Mouse (Mus musculus): Measurements from ENCODE around the gene Cnbp.

Cnbp gene

DNA sequence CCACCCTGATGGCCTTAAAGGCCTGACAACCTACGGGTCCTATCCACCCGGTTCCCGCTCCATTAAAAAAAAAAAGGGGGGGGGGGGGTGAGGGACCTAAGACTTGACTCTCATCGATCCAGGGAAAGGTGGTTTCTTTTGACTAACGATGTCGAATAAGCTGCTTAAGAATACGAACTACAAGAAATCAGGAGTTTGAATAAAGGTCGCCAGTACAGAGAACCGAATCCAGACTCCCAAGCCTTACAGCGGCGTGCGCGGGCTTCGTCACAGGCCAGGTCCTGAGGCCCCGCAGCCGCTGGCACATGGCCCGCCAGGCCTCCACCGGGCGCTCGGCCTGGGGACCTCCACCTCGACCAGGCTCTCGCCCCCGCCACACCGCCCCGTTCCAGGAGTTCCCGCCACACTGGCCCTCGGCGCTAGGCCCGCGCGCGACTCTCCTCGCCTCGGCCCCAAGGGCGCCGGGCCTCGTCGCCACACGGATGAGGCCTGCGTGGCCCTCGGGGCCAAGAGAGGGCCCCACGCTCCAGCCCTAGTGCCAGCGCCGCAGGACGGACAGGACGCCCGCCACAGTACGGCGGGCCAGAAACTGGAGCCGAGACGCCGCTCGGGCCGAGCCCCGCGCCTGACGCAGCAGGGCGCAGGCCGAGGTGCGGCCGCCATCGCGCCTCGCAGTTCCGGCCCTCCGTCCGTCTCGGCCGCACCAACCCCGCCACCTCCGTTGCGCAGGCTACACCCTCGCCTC lies 579 bp downstream of the Cnbp start:
- peak in 1 of 2 experiments; percentile 65 for DNase-seq (ENCODE audit: low spot score in 2 of 2)

DNA sequence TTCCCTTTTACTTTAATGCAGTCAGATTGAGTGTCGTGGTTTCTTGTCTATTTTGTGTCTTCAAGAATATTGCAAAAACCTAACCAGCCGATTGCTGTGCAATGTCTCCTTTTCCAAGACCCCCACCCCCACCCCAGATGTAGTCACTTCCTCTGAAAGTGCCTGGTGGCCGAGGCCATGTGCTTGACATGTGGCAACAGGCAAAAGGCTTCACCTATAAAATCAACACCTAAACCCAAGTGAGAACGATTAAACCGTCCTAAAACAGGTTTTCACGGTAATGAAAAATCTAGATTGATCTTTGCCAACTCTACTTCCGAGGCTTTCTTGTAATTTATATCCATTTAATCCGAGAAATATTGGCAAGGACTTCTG lies 1.1 kb downstream of the Cnbp start:
- DNase-seq (ENCODE audit: low spot score in 2 of 2) = no peak

DNA sequence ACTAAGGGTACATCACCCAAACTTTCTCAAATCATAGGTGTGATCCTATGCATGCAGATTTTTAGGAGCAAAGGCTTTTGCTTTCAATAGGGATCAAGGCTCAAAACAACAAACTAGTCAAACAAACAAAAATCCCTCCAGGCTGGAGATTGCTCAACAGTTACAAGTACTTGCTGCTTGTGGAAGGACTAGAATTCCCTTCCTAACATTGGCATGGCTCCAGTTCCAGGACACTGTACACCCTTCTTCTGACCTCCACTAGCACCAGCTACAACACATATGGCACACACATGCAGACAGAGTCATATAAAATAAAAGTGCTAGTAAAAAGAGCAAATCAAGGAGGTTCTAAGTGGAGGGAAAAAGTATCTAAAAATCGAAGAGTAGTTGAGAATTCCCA lies 4.1 kb downstream of the Cnbp start:
- no peak for DNase-seq (ENCODE audit: low spot score in 2 of 2)

DNA sequence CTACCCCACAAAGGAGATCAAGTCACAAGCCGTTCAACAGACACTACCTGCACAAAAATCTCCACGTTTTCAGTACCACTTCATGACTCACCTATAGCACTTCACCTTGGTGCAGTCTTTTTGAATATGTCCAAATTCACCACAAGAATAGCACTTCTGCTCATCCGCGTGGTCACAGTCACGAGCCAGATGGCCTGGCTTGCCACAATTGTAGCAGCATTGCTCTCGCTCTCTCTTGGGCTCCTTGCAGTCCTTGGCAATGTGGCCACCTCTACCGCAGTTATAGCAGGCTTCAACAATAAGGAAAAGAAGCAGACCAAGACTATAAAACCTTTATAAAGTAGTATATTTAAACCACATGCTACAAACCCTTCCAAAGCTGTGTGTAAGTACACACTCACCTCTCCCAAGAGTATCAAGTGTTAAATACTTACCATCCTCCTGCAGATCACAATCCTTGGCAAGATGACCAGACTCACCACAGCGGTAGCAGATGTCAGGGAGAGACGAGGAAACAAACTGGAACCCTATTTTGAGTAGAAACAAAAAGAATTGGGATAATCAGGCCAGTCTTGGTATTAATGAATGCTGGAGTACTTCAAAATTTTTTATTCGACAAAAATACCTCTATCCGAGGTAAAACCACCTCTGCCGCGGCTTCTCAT lies 5.7 kb downstream of the Cnbp start:
- DNase-seq (ENCODE audit: low spot score in 2 of 2) = no peak

DNA sequence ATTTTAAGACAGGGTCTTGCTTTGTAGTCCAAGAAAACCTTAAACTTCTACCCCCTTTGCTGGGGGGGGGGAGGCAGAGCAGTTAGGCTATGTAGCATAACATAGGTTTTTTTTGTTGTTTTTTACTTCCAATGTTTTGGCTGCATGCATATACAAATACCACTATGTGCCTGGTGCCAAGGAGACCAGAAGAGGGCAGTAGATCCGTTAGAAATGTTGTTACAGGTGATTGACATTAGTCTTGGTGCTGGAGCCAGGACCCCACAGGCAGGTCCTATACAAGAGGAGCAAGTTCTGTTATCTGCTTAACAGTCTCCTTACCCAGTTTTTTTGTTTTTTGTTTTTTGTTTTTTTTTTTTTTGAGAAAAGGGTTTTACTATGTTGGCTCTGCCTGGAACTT lies 8.7 kb downstream of the Cnbp start:
- no peak for DNase-seq (ENCODE audit: low spot score in 2 of 2)

DNA sequence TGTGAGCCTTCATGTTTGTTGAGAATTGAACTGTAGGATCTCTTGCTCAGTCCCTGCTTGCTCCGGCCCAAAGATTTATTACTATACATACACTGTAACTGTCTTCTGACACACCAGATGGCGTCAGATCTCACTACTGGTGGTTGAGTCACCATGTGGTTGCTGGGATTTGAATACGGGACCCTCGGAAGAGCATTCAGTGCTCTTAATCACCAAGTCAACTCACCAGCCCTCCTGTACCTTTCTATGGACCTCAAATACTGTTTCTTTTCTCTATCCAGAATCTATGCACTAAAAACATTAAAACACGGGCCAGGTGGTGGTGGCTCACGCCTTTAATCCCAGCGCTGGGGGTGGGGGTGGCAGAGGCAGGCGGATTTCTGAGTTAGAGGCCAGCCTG lies 9.3 kb downstream of the Cnbp start:
- no peak for DNase-seq (ENCODE audit: low spot score in 2 of 2)

DNA sequence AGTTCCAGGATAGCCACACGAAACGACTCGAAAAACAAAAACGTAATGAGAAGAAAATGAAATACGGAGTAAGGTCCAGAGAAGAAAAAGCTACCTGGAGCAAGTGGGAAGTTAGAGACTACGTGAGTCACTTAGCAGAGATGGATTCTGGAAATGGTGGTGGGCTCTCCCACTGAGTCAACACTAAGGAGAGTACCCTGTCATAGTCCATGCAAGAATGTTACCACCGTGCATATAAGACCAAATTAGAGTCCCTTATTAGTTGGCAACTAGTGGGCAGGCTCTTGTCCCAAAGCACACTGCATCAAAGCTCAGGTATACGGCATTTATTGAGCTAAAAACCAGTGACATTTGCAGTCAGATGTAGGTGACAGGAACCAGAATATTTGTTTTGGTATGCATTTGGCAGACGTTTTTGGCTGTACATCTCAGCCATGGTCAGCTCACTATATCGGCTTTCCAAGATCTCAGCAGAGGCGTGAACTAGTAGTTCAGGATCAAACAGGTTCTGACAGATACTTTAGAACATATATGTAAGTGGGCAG lies 11.0 kb downstream of the Cnbp start:
- no peak for DNase-seq (ENCODE audit: low spot score in 2 of 2)

DNA sequence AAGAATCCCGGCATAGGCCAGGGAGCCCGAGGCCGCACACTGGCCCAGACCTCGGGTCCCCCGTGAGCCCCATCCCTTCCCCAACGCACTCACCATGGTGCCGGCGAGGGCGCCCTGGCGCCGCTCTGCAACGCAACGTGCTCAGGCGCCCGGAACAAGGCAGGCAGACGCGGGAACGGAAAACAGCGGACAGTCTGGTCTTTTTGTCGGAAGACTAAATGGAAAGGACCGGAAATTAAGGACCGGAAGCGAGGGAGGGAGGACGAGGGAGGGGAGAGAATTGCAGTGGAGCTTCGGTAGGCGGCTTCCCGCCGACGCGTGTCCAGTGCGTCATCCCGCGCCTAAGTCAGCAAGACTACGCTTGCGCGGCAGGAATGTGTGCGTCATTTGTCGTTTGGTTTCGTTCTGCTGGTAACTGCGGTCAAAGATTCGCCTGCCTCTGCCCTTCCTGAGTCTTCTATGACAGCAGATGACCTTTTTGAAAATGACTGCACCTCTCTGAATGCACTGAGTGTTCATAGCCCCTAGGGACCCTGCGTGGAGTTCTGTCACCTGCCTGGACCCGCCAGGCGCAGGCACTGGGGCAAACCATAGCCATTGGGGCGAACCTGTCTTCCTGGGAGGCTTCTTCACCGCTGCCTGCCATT lies 12.2 kb downstream of the Cnbp start, which contains the start of gene Isy1:
Gene Isy1 (minus strand): TSS at position 248 of the 647 bp plus-strand sequence.
- DNase-seq (ENCODE audit: low spot score in 2 of 2) = peak; percentile 82 to 93

DNA sequence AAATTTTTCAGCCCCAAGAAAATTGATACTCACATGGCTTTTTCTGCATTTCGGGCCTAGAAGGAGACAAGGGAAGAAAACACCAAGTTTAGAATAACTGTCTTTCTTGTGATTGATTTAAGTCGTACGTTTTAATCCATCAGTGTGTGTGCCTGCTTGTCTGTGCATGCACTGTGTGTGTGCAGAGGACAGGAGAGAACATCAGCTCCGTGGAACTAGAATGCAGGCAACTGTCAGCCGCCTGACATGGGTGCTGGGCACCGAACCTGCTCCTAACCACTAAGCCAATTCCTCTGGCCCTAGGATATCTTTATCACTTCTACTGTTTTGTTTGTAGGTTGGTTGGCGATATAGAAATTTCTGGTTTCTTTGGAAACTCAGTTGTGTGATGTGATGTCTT lies 15.2 kb downstream of the Cnbp start, which contains the start of gene Gm45140:
Gene Gm45140 (minus strand): TSS at position 101 of the 400 bp plus-strand sequence.
- DNase-seq (ENCODE audit: low spot score in 2 of 2) = no peak

DNA sequence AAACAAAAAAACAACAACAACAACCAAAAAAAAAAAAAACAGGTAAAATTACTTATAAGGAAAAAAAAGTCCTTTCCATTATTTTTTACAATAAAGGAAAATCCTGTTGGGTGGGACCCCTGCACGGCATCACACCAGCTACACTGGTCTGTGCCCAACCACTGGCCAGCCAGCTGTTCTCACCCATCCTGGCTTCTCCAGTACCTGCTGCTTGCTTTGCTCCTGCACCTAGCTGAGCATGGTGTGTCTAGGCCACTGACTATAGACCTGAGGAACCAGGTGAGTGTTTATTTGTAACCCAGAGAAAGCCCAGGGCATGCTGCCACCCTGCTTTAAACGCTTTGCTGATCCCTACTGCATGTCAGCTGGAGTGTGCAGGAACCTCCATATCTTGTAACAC lies 30.5 kb downstream of the Cnbp start:
- no peak for DNase-seq (ENCODE audit: low spot score in 2 of 2)

DNA sequence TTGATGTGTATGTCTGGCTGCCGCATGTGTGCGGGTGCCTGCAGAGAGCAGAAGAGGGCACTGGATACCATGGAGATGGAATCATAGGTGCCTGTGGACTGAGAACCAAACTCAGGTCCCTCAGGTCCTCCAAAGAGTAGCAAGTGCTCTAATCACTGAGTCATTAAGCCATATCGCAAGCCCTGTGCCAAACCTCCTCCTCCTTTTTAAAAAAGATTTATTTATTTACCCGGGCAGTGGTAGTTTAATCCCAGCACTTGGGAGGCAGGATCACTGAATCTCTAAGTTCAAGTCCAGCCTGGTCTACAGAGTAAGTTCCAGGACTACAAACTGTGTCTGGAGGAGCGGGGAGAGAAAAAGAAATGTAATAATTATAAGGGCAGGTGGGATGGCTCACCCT lies 36.4 kb downstream of the Cnbp start:
- DNase-seq (ENCODE audit: low spot score in 2 of 2) = no peak

DNA sequence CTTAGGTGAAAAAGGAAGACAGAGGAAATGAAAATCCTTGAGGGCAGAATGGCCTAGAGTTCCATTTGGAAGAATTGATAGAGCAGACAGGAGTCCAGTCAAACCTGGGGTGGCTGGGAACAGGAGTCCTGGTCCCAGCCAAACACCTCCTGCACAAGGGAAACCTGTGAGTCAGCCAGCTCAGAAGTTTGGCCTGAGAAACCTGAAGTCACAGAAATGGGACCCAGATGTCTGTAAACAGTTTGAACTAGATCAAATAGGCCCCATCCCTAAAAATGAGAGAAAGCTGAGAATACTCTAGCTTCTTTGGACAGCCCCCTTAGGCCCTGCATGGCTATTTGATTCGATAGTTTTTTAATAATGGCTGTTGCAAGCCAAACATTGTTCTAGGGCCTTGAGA lies 38.2 kb downstream of the Cnbp start:
- DNase-seq (ENCODE audit: low spot score in 2 of 2) = no peak

DNA sequence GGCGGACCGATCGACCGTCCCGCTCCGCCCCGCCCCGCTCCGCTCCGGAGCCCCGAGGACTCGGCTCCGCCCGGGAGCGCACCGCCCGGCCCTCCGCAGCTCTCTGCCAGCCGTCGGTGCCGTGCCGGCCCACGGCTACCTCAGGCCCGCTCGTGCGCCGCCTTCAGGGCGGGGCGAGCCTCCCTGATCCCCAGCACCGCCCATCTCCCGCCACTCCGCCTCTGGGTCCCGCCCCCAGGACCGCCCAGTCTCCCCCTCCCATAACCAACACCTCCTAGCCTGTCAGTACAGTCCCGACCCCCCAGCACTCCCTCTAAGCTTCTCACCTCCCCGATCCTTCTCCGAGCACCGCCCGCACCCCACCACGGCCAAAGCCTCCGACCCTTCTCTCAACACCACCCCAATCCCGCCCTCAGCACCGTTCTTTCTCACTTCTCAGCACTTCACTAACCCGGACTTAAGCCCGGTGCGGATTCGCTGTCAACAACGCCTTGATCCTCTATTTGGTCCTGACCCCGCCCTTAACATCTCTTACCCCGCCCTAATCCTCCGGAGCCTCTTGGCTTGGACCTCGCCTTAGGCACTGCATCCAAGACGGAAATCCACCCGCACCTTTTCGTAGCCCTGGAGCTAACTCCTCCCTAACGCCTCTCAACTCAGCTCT lies 39.1 kb downstream of the Cnbp start, which contains the start of gene Rab43:
Gene Rab43 (minus strand): TSS at position 490 of the 664 bp plus-strand sequence.
- peak; percentile 92 to 95 for DNase-seq (ENCODE audit: low spot score in 2 of 2)

DNA sequence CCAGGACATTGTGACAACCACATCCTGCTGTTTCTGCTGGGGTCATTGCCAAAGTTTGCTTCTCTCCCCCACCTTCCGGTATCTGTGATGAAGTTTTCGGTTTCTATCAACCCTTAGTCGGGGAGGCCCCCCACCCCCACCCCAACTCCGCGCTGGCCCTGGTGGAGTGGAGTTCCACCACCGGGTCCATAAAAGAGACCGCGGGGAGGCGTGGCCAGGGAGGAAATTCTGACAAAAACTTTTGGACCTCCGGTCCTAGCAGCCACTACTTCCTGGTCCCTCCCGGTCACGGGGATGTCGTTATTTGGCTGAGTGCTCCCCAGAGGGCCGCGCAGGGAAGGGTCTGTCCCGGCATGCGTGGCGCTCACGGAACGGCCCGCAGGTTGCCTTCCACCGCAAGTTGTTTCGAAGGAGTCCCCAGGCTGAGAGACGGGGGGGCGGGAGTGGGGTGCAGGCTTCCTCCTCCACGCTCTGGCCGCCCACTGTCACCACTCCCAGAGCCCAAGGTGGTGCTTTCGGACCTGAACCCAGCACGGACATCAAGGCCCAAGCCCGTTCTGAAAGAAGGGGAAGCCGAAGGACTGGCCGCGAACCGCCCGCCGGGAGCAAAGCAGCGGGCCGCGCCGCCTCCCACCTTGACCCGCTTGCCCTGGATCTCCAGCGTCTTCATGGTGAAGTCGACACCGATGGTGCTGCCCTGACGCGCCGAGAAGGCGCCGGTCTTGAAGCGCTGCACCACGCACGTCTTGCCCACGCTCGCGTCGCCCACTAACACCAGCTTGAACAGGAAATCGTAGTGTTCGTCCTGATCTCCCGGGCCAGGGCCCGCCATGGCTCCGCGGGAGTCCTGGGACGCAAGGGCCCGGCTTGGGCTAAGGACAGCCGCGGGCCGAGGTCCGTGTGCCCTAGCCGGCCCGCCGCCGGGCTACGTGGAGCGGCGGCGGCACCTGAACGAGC lies 39.9 kb downstream of the Cnbp start:
- peak; percentile 79 for DNase-seq (ENCODE audit: low spot score in 2 of 2)

DNA sequence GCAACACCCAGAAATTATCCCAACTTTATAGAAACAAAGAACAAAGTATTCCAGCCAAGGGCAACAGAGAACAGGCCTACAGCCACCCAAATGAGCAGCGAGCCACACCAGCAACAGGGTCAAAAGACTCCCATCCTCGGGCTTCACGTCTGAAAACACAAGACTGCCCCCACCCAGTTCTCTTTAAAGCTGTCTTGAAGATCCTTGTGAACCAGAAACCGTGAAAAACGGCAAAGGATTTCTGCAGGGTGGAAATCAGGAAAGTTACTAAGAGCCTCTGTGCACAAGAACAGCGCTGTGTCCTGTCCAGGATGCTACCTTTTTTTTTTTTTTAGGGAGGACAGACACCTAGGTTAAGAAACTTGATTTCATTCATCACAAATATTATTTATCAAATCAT lies 40.6 kb downstream of the Cnbp start:
- DNase-seq (ENCODE audit: low spot score in 2 of 2) = peak; percentile 35 to 43

DNA sequence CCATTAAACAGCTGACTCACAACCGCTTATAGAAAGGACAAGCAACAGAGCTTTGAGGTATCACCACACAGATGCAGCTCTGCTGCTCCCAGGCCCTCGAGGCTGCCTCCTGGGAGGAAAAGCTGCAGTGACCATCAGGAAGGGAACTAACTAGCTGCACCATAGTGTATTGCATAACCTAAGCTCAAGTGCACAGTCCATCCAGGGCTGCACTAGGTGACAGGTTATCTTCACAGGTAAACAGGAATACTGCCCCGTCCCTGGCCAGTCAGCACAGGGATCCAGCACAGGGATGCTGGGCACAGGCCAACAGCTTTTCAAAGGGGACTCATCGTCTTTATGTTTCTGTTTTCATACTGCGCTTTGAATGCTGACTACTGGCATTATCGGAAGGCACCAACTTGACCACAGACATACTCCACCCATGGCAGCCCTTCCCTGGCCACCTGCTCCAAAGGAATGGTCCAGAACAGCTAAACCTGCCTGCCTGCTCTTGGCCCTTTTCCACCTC lies 41.2 kb downstream of the Cnbp start:
- DNase-seq (ENCODE audit: low spot score in 2 of 2) = peak; percentile 57 to 73

DNA sequence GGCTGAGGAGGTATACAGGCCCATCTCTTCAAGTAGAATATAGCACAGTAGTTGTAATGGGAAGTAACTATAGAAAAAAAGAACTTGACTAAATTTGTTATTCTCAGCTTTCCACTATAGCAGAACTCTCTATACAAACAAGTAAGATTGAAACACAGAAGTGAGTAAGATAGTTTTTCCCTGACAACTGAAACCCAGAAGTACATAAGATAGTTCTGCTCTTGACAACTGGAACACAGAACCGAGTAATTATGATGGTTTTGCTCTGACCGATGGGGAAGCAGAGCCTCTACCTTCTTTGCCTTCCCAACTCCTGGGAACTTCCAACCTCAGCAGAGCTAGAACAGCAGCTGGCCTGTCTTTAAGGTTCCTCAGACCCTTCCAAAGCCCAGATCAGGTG lies 41.8 kb downstream of the Cnbp start:
- no peak for DNase-seq (ENCODE audit: low spot score in 2 of 2)

DNA sequence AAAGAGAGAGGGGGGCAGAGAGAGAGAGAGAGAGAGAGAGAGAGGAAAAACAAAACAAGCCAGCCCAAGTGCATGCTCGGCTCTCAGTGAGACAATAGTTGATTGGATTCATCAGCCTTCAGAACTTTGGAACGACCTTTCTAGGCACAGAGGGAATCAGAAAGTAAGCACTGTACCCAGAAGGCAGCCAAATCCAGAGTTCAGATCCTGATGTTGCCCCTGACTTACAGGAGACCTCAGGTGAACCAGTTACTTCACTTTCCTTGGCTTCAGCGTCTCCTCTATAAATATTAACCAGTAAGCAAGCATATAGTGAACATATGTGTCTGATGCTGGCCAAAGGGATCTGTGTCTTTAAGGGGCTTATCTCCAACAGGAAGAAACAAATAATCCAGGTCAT lies 42.4 kb downstream of the Cnbp start:
- DNase-seq (ENCODE audit: low spot score in 2 of 2) = peak in 1 of 2 experiments; percentile 28

DNA sequence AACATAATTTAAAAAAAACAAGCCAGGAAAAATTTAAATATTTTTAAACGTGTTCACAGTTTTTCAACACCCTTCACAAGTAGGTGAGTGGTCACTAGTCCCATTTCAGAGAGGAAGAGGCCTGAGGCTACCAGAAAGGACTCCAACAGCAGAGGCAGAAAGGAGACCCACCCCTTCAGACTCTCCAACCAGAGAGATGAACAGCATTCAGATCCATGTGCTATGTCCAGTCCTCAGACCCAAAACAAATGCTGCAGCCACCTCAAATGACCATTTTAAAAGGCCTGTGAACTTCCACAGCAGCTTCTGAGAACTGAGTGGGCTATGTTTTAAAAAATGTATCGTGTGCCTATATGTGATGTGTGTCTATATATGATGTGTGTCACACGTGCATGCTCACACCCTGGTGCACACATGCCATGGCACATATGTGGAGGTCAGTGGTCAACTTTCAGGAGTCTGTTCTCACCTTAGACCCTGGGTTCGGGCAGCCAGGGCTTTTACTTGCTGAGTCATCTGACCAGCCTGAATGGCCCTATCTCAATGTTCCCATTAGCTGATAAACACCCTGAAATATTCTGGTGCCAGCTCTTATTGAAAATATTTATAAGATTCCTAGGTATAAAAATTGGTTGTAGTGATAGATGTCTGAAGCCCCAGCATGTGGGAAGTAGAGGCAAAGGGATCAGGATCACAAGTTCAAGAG lies 43.0 kb downstream of the Cnbp start:
- peak in 1 of 2 experiments; percentile 43 for DNase-seq (ENCODE audit: low spot score in 2 of 2)

DNA sequence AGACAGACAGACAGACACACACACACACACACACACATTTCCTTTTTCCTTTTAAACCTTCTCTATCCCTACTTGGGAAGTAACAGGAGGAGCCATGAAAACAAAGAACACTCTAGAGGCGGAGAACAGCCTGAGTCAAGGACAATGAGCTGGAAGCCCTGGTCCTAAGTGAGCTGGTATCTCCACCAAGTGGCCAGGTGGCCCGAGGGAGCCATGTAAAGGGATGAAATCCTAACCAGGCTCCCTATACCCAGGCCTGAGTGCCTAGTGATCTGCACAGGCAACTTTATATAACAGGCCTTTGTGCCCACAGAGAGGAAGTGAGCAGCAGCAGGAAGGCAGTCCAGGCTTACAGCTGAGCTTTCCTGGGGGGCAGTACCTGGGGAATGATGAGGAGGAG lies 44.0 kb downstream of the Cnbp start:
- DNase-seq (ENCODE audit: low spot score in 2 of 2) = peak in 1 of 2 experiments; percentile 24

Data from spleen, postnatal 10 days (tissue).